Mouse (Mus musculus): ENCODE data around the gene Tprgl. TPM values are rescaled to one million over a fixed set of nuclear protein-coding genes. Genes with fewer than 3 reads are reported as not detected.
A peak's percentile ranks its signal among the peaks of the same experiment; 100 is the strongest.

The Tprgl gene
- polyA plus RNA-seq, 1 experiment: 173 TPM

GRCm38 (mm10) chr4:154144712-154145111, 15.8 kb downstream of the Tprgl start:
- Histone ChIP-seq H3K27ac (ENCODE audit: insufficient read depth, low read depth, low read length) (no peak overlapping the region), H3K36me3 (ENCODE audit: control insufficient read depth, insufficient read depth, low read length) (no peaks in the 10 kb centered on the region), H3K4me1 (ENCODE audit: control insufficient read depth, insufficient read depth, low read length) (peaks cover 6% of the 10 kb centered on the region; the same call in 1 of the 2 replicates), H3K4me3 (ENCODE audit: insufficient read depth, low read depth, low read length) (no peak overlapping the region), H3K27me3 (replicated peaks; ENCODE audit: control insufficient read depth, insufficient read depth, low read length) (peaks cover 8% of the 10 kb centered on the region)
- WGBS: 87% methylated on average over 3 of the region's 3 CpGs
- TF ChIP-seq POLR2A (IDR thresholded peaks at IDR 0.05; ENCODE audit: low read depth, low read length): no peak
- TF ChIP-seq CTCF (conservative IDR thresholded peaks at IDR 0.05; ENCODE audit: insufficient read depth, insufficient read length, low read depth, low read length): no peak
- no peak for DNase-seq

GRCm38 (mm10) chr4:154142211-154143040, 18.0 kb downstream of the Tprgl start, which contains the start of gene Wrap73:
TSS of gene Wrap73 (plus strand) at chr4:154142372.
- under 1% methylated on average over 49 of the region's 49 CpGs for WGBS
- no peaks in the 10 kb centered on the region for H3K36me3 ChIP-seq (ENCODE audit: control insufficient read depth, insufficient read depth, low read length)
- peak within 1 kb of the TSS; percentile 98 for H3K27ac ChIP-seq (ENCODE audit: insufficient read depth, low read depth, low read length)
- TF ChIP-seq CTCF (conservative IDR thresholded peaks at IDR 0.05; ENCODE audit: insufficient read depth, insufficient read length, low read depth, low read length): no peak
- no peak for TF ChIP-seq POLR2A (IDR thresholded peaks at IDR 0.05; ENCODE audit: low read depth, low read length)
- H3K27me3 ChIP-seq (replicated peaks; ENCODE audit: control insufficient read depth, insufficient read depth, low read length): peaks cover 13% of the 10 kb centered on the region
- DNase-seq: peak; percentile 95
- H3K4me3 ChIP-seq (ENCODE audit: insufficient read depth, low read depth, low read length): peak within 1 kb of the TSS; percentile 97
- H3K4me1 ChIP-seq (ENCODE audit: control insufficient read depth, insufficient read depth, low read length): peaks cover 6% of the 10 kb centered on the region; the same call in 1 of the 2 replicates

DNA sequence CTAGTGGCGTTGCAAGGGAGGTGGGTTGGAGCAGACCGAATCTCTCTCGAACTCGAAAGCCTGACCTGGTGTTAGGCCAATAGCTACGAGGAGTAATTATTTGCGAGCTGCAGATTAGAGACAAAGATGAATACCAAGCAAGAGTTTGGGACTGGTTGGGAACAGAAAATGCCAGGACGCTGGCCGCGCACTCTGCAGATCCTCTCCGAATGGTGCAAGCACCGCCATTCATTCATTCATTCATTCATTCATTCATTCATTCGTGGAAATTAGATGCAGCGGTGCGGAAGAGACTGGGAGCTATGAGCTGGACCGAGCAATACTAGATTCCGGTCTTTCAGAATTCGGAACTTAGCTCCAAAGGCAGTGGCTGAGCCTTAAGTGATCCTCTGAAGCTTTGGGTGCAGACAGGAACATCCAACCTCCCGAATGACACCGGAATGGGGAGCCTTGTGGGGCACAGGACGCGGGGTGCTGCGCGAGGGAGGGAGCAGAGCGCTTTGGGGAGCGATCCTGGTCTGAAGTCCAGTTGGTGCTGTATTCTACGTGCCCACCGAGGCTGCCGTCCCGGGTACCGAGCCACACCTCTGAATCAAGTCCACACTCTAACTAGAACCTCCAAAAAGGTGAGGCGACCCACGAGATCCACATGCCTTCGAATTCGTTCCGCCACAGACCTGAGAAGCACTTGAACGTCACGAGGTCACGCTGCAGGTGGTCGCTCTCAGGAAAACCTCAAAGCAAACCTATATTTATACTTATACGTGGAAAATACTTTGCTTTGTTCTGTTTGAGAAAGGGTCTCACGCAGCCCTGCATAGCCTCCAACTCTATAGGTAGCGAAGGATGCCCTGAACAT, 19.2 kb downstream of the Tprgl start:
- Histone ChIP-seq H3K27me3 (replicated peaks; ENCODE audit: control insufficient read depth, insufficient read depth, low read length) (peaks cover 13% of the 10 kb centered on the region), H3K4me3 (ENCODE audit: insufficient read depth, low read depth, low read length) (peak overlapping the region; percentile 34; the same call in 1 of the 2 replicates)
- peak; percentile 14 for DNase-seq

GRCm38 (mm10) chr4:154140213-154141008, 20.1 kb downstream of the Tprgl start:
- 3% methylated on average over 46 of the region's 46 CpGs for WGBS
- peaks cover 13% of the 10 kb centered on the region for H3K27me3 ChIP-seq (replicated peaks; ENCODE audit: control insufficient read depth, insufficient read depth, low read length)
- TF ChIP-seq POLR2A (IDR thresholded peaks at IDR 0.05; ENCODE audit: low read depth, low read length) (no peak), CTCF (conservative IDR thresholded peaks at IDR 0.05; ENCODE audit: insufficient read depth, insufficient read length, low read depth, low read length) (no peak)

More for the DNA sequence above, 19.2 kb downstream of the Tprgl start:
- no peak for TF ChIP-seq POLR2A (IDR thresholded peaks at IDR 0.05; ENCODE audit: low read depth, low read length)
- 3% methylated on average over 42 of the region's 42 CpGs for WGBS
- Histone ChIP-seq H3K36me3 (ENCODE audit: control insufficient read depth, insufficient read depth, low read length) (no peaks in the 10 kb centered on the region), H3K4me1 (ENCODE audit: control insufficient read depth, insufficient read depth, low read length) (peaks cover 6% of the 10 kb centered on the region; the same call in 1 of the 2 replicates), H3K27ac (ENCODE audit: insufficient read depth, low read depth, low read length) (no peak overlapping the region)

GRCm38 (mm10) chr4:154140182-154140212, 20.5 kb downstream of the Tprgl start, which contains the start of gene Trp73:
TSS of gene Trp73 (minus strand) at chr4:154140208.
- Histone ChIP-seq H3K36me3 (ENCODE audit: control insufficient read depth, insufficient read depth, low read length) (no peaks in the 10 kb centered on the region), H3K27me3 (replicated peaks; ENCODE audit: control insufficient read depth, insufficient read depth, low read length) (peaks cover 13% of the 10 kb centered on the region), H3K4me1 (ENCODE audit: control insufficient read depth, insufficient read depth, low read length) (peaks cover 6% of the 10 kb centered on the region; the same call in 1 of the 2 replicates), H3K4me3 (ENCODE audit: insufficient read depth, low read depth, low read length) (peak within 1 kb of the TSS; percentile 34), H3K27ac (ENCODE audit: insufficient read depth, low read depth, low read length) (no peak within 1 kb of the TSS)
- DNase-seq: no peak
- 0% methylated on average over 4 of the region's 4 CpGs for WGBS
- TF ChIP-seq CTCF (conservative IDR thresholded peaks at IDR 0.05; ENCODE audit: insufficient read depth, insufficient read length, low read depth, low read length) (no peak), POLR2A (IDR thresholded peaks at IDR 0.05; ENCODE audit: low read depth, low read length) (no peak)

More at GRCm38 (mm10) chr4:154140213-154141008, 20.1 kb downstream of the Tprgl start:
- peaks cover 6% of the 10 kb centered on the region; the same call in 1 of the 2 replicates for H3K4me1 ChIP-seq (ENCODE audit: control insufficient read depth, insufficient read depth, low read length)
- DNase-seq: no peak
- peak overlapping the region; percentile 34; the same call in 1 of the 2 replicates for H3K4me3 ChIP-seq (ENCODE audit: insufficient read depth, low read depth, low read length)
- no peaks in the 10 kb centered on the region for H3K36me3 ChIP-seq (ENCODE audit: control insufficient read depth, insufficient read depth, low read length)
- no peak overlapping the region for H3K27ac ChIP-seq (ENCODE audit: insufficient read depth, low read depth, low read length)

DNA sequence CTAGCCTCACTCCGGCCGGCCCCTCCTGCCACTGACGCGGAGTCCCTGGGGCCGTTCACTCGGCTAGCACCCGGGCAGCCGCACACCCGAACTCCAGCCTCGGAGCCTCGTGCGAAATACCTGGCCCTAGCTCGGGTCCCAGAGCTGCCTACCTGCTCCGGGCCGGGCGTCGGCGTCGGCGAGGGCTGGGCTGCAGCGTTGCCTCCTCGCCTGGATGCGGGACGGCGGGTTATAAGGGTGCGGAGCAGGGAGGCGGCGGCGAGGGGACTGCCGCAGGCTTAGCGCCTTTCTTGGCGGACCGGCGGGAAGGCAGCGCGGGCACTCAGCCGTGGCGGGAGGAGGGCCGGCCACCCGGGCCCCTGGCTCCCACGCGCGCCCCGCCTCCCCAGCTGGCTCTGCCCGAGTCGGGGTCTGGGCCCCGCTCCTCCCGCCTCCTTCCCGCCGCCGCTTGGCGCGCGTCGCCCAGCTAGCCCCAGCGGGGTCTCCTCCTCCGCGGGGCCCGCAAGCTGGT, 20.7 kb downstream of the Tprgl start:
- peak; percentile 15 for DNase-seq
- Histone ChIP-seq H3K36me3 (ENCODE audit: control insufficient read depth, insufficient read depth, low read length) (no peaks in the 10 kb centered on the region), H3K27me3 (replicated peaks; ENCODE audit: control insufficient read depth, insufficient read depth, low read length) (peaks cover 13% of the 10 kb centered on the region), H3K4me1 (ENCODE audit: control insufficient read depth, insufficient read depth, low read length) (peaks cover 6% of the 10 kb centered on the region; the same call in 1 of the 2 replicates), H3K4me3 (ENCODE audit: insufficient read depth, low read depth, low read length) (peak overlapping the region; percentile 34), H3K27ac (ENCODE audit: insufficient read depth, low read depth, low read length) (no peak overlapping the region)
- under 1% methylated on average over 50 of the region's 59 CpGs for WGBS
- no peak for TF ChIP-seq CTCF (conservative IDR thresholded peaks at IDR 0.05; ENCODE audit: insufficient read depth, insufficient read length, low read depth, low read length)
- no peak for TF ChIP-seq POLR2A (IDR thresholded peaks at IDR 0.05; ENCODE audit: low read depth, low read length)
